Mouse (Mus musculus) thymus, postnatal 4 days (tissue): Measurements from ENCODE around the gene Arid3c.
"Not testable (repeated sequence)": the region's sequence is repeated elsewhere in the genome, so short reads cannot be mapped to it uniquely, and the experiment has no call there.

Experiments
- DNase-seq: peaks from one replicate; pipeline ENCODE4 v3.0.0; 2021

Gene Arid3c

GRCm38 (mm10) chr4:41702226-41702625 lies 28.7 kb downstream of the Arid3c start:
- DNase-seq: not testable (repeated sequence)

DNA sequence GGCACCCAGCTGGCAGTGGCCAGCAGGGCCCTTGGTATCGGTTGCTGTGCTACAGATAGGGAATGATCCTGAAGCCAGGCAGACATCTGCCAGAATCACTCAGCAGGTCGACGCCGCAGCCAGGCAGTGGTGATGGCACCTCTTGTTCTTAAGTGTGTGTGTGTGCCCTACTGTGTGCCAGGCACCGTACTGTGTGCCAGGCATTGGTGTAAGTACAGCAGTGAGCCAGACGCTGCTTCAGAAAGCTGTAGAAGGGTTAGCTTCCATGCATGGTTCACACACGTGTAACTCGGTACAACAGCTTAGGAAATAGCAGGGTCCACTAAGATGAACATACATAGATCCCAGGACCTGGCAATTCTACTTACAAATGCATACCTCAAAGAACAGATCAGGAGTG lies 30.7 kb downstream of the Arid3c start:
- not testable (repeated sequence) for DNase-seq

DNA sequence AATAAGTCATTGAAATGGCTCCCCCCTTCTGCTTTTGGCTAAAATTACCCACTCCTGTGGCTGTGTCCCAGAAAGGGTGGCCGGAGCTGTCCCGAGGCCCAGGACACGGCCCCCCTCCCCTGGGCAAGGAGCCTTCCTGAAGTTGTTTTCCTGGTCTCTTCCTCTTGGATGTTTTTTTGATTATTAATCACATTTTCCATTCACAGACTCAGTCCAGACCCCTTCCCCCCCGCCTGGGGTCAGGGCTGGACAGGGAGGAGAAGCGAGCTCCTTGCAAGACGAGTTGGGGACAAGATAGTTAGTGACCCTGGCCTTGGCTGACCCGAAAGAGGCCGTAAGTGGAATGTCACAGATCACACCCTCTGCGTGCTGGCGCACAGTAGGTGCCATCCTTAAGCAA lies 31.2 kb downstream of the Arid3c start, which contains the start of gene Il11ra1:
Gene Il11ra1 (plus strand): TSS at position 207 of the 400 bp plus-strand sequence.
- not testable (repeated sequence) for DNase-seq

- not testable (repeated sequence) for DNase-seq
Observed at GRCm38 (mm10) chr4:41698421-41699016, 32.4 kb downstream of the Arid3c start.

- DNase-seq: peak; percentile 82
Observed at GRCm38 (mm10) chr4:41696930-41697841, 33.8 kb downstream of the Arid3c start, which contains the start of gene Cntfr. Gene Cntfr, minus strand, starts transcription at chr4:41697089.

- not testable (repeated sequence) for DNase-seq
Observed at GRCm38 (mm10) chr4:41696452-41696851, 34.5 kb downstream of the Arid3c start.

DNA sequence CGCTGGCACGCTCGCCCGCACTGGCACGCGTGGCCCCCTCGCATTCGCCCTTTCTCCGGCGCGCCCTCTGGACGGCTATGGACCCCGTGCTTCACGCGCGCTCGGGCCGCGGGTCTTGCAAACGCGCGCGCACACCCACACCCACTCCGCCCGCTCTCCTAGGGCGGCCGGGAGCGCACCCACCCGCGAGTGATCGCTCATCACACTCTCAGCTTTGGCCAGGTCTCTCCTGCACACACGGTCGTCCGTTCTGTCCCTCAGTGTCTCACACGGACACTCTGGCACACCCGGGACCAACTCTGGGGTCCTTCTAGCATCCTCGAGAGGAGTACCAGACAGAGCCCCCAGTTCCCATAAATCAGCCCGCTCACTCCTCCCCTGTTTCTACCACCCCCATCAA lies 35.1 kb downstream of the Arid3c start:
- DNase-seq: not testable (repeated sequence)

DNA sequence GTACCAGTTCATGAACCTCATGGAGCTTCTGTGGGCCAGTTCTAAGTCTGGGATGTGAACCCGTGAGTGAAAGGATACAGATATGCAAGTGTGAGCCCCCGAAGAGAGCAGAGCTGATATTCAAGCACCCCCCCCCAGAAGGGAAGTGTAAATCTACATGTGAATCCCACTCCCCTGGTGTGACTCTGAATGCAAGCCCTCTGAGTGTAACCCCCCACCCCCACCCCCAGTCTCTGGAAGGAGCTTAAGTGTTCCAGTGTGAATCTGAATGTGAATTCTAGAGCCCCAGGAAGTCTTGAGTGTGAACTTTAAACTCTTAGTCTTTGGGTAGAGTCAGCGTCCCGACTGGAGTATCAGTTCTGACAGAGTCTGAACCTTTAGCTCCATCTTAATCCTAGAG lies 37.4 kb downstream of the Arid3c start:
- DNase-seq: not testable (repeated sequence)

GRCm38 (mm10) chr4:41690014-41690413 lies 40.9 kb downstream of the Arid3c start:
- DNase-seq: not testable (repeated sequence)

DNA sequence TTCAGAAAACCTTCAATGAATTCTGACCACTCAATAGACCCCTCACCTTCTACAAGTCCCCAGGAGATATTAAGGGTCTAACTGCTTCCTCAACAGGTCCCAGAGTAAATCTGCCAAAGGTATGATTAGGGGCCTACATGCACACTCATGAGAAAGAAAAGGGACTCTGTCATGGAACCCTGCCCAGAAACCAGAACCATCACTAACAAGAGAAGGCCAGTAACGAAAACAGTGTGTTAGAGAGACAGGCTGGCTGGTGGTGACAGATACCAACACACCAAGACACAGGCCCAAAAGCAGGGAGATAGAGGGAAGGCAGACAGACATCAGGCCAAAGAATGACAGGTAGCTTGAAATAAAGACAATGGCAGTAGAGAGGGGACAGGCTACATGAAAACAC lies 42.4 kb downstream of the Arid3c start:
- not testable (repeated sequence) for DNase-seq

GRCm38 (mm10) chr4:41685882-41686492 lies 45.0 kb downstream of the Arid3c start:
- DNase-seq: not testable (repeated sequence)

DNA sequence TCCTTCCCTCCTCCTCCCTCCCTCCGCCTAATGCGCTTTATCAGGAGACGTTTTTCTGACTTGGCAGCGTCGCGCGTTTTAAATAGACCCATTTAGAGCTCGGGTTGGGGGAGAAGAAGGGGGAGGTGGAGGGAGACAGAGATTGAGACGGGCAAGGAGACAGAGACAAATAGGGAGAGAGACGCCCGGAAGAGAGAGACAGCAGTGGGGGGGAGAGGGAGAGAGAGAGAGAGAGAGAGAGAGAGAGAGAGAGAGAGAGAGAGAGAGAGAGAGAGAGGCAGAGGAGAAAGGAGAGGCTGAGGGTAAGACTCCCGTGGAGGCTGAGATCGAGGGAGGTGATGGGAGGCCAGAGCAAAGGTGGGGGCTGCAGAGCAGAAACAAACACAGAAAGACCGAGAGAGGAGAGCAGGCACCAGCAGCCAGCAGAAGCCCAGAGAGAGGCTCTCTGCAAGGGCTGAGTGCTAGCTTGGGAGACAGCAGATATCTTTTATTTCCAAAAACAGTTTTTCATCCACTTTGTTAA lies 46.0 kb downstream of the Arid3c start:
- DNase-seq: not testable (repeated sequence)

- DNase-seq: not testable (repeated sequence)
Observed at GRCm38 (mm10) chr4:41684131-41684930, 46.6 kb downstream of the Arid3c start.

DNA sequence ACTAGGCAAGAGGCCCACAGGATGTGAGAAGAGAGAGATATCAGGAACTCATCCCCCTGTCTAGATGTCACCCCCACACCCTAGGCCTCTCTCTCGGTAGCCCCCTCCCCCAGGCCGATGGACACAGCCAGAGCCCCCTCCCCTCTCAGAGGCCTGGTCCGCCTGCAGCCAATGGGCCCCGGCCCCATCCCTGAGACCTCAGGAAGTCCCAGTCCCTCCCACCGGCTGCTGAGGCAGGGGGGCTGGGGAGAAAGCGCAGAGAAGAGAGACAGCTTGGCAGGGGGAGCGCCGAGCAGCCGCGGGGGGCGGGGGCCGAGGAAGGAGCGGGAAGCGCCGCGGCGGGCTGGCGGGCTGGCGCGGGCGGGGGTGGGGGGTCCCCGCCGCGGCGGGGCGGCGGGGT lies 47.6 kb downstream of the Arid3c start:
- not testable (repeated sequence) for DNase-seq

DNA sequence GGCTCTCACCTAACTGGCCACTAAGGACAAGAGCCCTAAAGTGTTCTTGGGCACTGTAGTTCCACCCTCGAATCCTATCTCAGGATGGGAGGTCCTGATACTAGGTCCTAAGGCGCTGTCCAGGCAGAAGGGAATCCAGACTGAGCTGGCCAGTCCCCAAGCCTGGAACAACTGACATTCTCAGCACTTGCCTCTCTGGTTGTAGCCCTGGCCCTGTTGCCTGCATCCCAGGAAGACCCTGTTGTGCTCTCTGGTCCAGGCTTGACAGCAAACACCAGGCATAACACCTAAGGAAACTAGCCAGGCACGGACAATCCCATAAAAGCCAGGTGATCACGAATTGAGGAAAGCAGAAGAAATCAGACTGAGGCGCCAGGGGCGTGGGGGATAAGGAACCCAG lies 48.2 kb downstream of the Arid3c start:
- DNase-seq: no peak

DNA sequence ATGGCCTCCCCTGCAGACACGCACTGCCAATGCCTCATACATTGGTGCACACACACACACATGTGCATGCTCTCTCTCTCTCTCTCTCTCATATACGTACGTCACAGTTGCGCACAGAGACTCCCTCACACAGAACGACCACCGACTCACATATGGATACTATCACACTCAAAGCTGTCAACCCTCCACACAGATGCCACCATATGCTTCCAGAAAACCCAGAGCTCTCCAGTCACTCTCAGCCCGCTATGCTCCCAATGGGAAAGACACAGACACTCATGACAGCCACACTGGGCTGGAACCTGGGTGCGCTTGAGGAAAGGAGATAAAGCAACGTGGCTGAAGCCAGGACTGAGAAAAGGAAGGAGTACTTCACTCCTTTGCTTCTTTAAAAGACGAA lies 49.0 kb downstream of the Arid3c start:
- no peak for DNase-seq

DNA sequence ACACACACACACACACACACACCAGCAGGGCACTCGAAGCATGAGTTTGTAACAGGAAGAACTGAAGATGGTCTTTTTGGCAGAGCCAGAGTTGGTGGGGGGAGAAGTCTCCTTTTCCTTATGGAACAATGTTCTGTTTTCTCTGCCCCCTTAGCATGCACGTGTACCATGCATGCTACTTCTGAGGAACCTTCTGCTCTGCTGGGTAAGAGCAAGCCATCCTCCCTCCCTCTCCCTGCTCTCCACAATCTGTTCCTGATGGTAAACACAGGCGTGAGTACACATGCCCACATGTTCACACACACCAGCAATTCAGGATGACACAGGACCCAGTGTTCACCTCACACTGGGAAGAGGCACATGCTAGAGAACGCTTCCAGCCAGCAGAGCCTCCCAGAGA lies 49.8 kb downstream of the Arid3c start:
- no peak for DNase-seq

GRCm38 (mm10) chr4:41679291-41679690 lies 51.7 kb downstream of the Arid3c start:
- no peak for DNase-seq

GRCm38 (mm10) chr4:41678863-41679262 lies 52.1 kb downstream of the Arid3c start:
- DNase-seq: no peak

- DNase-seq: no peak
Observed at GRCm38 (mm10) chr4:41677006-41677629, 53.8 kb downstream of the Arid3c start.

GRCm38 (mm10) chr4:41676248-41677005 lies 54.5 kb downstream of the Arid3c start:
- no peak for DNase-seq
